Comparison of ENCODE assay signal across 8 mouse cellular contexts in genomic region chr12:99966881-99967363, GRCm38 (mm10). TPM values are rescaled to one million over a fixed set of nuclear protein-coding genes. Genes with fewer than 3 reads are reported as not detected.
DNase-seq lines count a peak whose midpoint lies in the region; ATAC-seq and TF ChIP-seq lines count a peak whose summit lies in the region.

No protein-coding gene starts in this region.

- no peak overlapping the region for H3K27ac ChIP-seq in intestine, embryonic 14.5 days (ENCODE audit: low read depth)
- H3K27ac ChIP-seq in intestine, postnatal 0 days (ENCODE audit: low read depth, low read length) = no peak overlapping the region
- no peak overlapping the region for H3K27ac ChIP-seq in brown adipose tissue, adult 24 weeks (replicated peaks; ENCODE audit: low read depth, low read length)
- H3K27ac ChIP-seq in heart, postnatal 0 days (ENCODE audit: low read depth) = no peak overlapping the region

- DNase-seq in intestine, embryonic 14.5 days (ENCODE audit: low spot score) = peak; percentile 54
- DNase-seq in heart, postnatal 0 days (ENCODE audit: low spot score) = no peak
- peak; percentile 36 to 55 for DNase-seq in lung, postnatal 4 days
- DNase-seq in urinary bladder, adult 18-20 months (ENCODE audit: low spot score in 2 of 2) = no peak
- no peak for DNase-seq in adrenal gland, postnatal 25 days
- no peak for DNase-seq in thymus, postnatal 0 days (ENCODE audit: low spot score)

- peaks cover 19% of the 10 kb centered on the region; the same call in 1 of the 2 replicates for H3K4me1 ChIP-seq in intestine, embryonic 14.5 days (replicated peaks; ENCODE audit: control insufficient read depth, insufficient read depth, low read length)
- H3K4me1 ChIP-seq in intestine, postnatal 0 days (replicated peaks; ENCODE audit: control insufficient read depth, insufficient read depth, low read length) = no peaks in the 10 kb centered on the region; the same call in 1 of the 2 replicates
- H3K4me1 ChIP-seq in brown adipose tissue, adult 24 weeks (ENCODE audit: control insufficient read depth, insufficient read depth, insufficient read length, low read length) = peaks cover 9% of the 10 kb centered on the region
- H3K4me1 ChIP-seq in heart, postnatal 0 days (ENCODE audit: control insufficient read depth, insufficient read depth) = peaks cover 16% of the 10 kb centered on the region; the same call in 1 of the 2 replicates

- no peak overlapping the region for H3K4me3 ChIP-seq in intestine, embryonic 14.5 days (ENCODE audit: low read depth, low read length)
- H3K4me3 ChIP-seq in intestine, postnatal 0 days (ENCODE audit: low read depth, low read length) = no peak overlapping the region
- peak overlapping the region; percentile 61 for H3K4me3 ChIP-seq in brown adipose tissue, adult 24 weeks (ENCODE audit: insufficient read depth, low read depth, low read length)
- H3K4me3 ChIP-seq in heart, postnatal 0 days (ENCODE audit: low read depth, low read length) = 0 out of 2 replicates have a peak overlapping the region, but pooled peaks have one; percentile 4

- TF ChIP-seq CTCF in intestine, postnatal 0 days (IDR thresholded peaks at IDR 0.05; ENCODE audit: low read depth) = no peak
- no peak for TF ChIP-seq CTCF in heart, postnatal 0 days (IDR thresholded peaks at IDR 0.05; ENCODE audit: low read depth)

- no peak overlapping the region for H3K9ac ChIP-seq in intestine, embryonic 14.5 days (ENCODE audit: low read length)
- H3K9ac ChIP-seq in intestine, postnatal 0 days (ENCODE audit: low read depth, low read length) = no peak overlapping the region
- H3K9ac ChIP-seq in heart, postnatal 0 days (replicated peaks; ENCODE audit: low read depth, low read length) = no peak overlapping the region

- ATAC-seq in intestine, embryonic 14.5 days (replicated peaks; ENCODE audit: low FRiP score, low TSS enrichment, low read depth) = no peak
- no peak for ATAC-seq in intestine, postnatal 0 days
- no peak for ATAC-seq in heart, postnatal 0 days (ENCODE audit: insufficient read depth, low read depth)

- no peak overlapping the region for H3K4me2 ChIP-seq in intestine, embryonic 14.5 days (ENCODE audit: low read length)
- no peak overlapping the region for H3K4me2 ChIP-seq in intestine, postnatal 0 days (replicated peaks; ENCODE audit: low read depth)
- H3K4me2 ChIP-seq in heart, postnatal 0 days (ENCODE audit: low read depth, low read length) = no peak overlapping the region

- peaks cover 72% of the 10 kb centered on the region for H3K27me3 ChIP-seq in intestine, embryonic 14.5 days (replicated peaks; ENCODE audit: control insufficient read depth, insufficient read depth, low read length)
- H3K27me3 ChIP-seq in intestine, postnatal 0 days (replicated peaks; ENCODE audit: control insufficient read depth, insufficient read depth, low read length) = peaks cover 70% of the 10 kb centered on the region
- peaks cover 73% of the 10 kb centered on the region for H3K27me3 ChIP-seq in heart, postnatal 0 days (ENCODE audit: control insufficient read depth, insufficient read depth, low read length)

- H3K36me3 ChIP-seq in intestine, embryonic 14.5 days (ENCODE audit: control insufficient read depth, insufficient read depth, low read length) = no peaks in the 10 kb centered on the region
- no peaks in the 10 kb centered on the region for H3K36me3 ChIP-seq in intestine, postnatal 0 days (ENCODE audit: control insufficient read depth, insufficient read depth)
- no peaks in the 10 kb centered on the region for H3K36me3 ChIP-seq in heart, postnatal 0 days (replicated peaks; ENCODE audit: control insufficient read depth, insufficient read depth, low read length)

- TF ChIP-seq EP300 in heart, postnatal 0 days (IDR thresholded peaks at IDR 0.05; ENCODE audit: low read depth) = no peak

- H3K9me3 ChIP-seq in intestine, embryonic 14.5 days (ENCODE audit: control insufficient read depth, low read length) = no peaks in the 10 kb centered on the region
- no peaks in the 10 kb centered on the region for H3K9me3 ChIP-seq in intestine, postnatal 0 days (ENCODE audit: control insufficient read depth)
- no peaks in the 10 kb centered on the region for H3K9me3 ChIP-seq in heart, postnatal 0 days (replicated peaks; ENCODE audit: control insufficient read depth, low read length)

- 13% methylated on average over 12 of the region's 12 CpGs for WGBS in intestine, embryonic 14.5 days
- 16% methylated on average over 12 of the region's 12 CpGs for WGBS in intestine, postnatal 0 days
- WGBS in heart, postnatal 0 days = 12% methylated on average over 12 of the region's 12 CpGs

RNA-seq across cellular contexts. Expression of gene Kcnk13, which starts 2.6 kb away (rescaled TPM):
- 0.37 and 0.39 TPM in 2 replicates for polyA plus RNA-seq in intestine, embryonic 14.5 days (2014; fragmentation: Nextera tagmentation; extraction: Ambion mirVana)
- polyA plus RNA-seq in intestine, postnatal 0 days (2015; fragmentation: Nextera tagmentation; extraction: Ambion mirVana) = 0.43 and 0.47 TPM in 2 replicates
- polyA plus RNA-seq in brown adipose tissue, adult 24 weeks (2012; ENCODE audit: insufficient read depth, insufficient read length, missing spikeins) = 0.40 TPM in 1 of 2 replicates, not detected in the other
- total RNA-seq in heart, postnatal 0 days (2014; rRNA removed; ENCODE audit: low replicate concordance) = 0.12 and 2.6 TPM in 2 replicates
- 0.15 and 0.34 TPM in 2 replicates for polyA plus RNA-seq in heart, postnatal 0 days (2015; fragmentation: Nextera tagmentation; extraction: Ambion mirVana)
- 0.57 and 0.76 TPM in 2 replicates for total RNA-seq in adrenal gland, postnatal 25 days (2021)
- polyA plus RNA-seq in thymus, postnatal 0 days (2015; fragmentation: Nextera tagmentation; extraction: Ambion mirVana) = 0.35 and 0.62 TPM in 2 replicates

Comparison
In these comparisons a context has a peak if more than half of its experiments do, and no peak if none do; other contexts are left out.
1. DNase-seq: peak in intestine, embryonic 14.5 days (single experiment) and lung, postnatal 4 days (2 of 2); none in heart, postnatal 0 days (single experiment), urinary bladder, adult 18-20 months (0 of 2), adrenal gland, postnatal 25 days (single experiment) and thymus, postnatal 0 days (single experiment).
2. H3K4me3 ChIP-seq: peak in brown adipose tissue, adult 24 weeks (single experiment) and heart, postnatal 0 days (single experiment); none in intestine, embryonic 14.5 days (single experiment) and intestine, postnatal 0 days (single experiment).